10 mouse cellular contexts compared by ENCODE assay signal in the genomic region with DNA sequence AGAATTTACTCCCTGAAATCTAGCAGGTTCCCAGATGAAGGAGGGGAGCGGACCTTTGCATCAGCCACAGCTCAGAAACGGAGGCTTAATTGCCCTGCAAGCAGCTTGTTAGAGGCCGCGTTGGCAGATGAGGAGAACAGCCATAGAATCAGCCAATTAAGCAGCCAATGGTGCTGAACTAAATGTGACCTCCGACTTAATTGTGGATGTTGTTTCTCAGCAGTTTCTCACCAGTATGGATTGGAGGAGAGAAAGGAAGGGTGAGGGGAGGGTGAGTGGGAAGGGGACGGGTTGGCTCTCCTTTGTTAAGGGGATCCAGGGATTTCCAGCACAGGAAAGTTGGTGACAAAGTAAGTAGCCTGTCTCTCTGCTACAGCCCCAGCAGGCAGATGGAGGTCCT.
DNase-seq lines count a peak whose midpoint lies in the region; ATAC-seq lines count a peak whose summit lies in the region.
"Had no signal": no experiment of that assay in that cellular context is flagged by ENCODE, and none has a peak within 500 bp of the region (broad histone marks: within the 10 kb centered on the region; RNA-seq: fewer than 3 reads in every experiment).

No protein-coding gene starts in this region.

- H3K9me3 ChIP-seq in embryonic facial prominence, embryonic 12.5 days: no peaks in the 10 kb centered on the region
- no peaks in the 10 kb centered on the region for H3K9me3 ChIP-seq in hindbrain, embryonic 15.5 days
- peaks cover 3% of the 10 kb centered on the region; the same call in 1 of the 2 replicates for H3K9me3 ChIP-seq in midbrain, embryonic 12.5 days

- H3K36me3 ChIP-seq in embryonic facial prominence, embryonic 12.5 days: no peaks in the 10 kb centered on the region
- no peaks in the 10 kb centered on the region for H3K36me3 ChIP-seq in hindbrain, embryonic 15.5 days
- H3K36me3 ChIP-seq in midbrain, embryonic 12.5 days: no peaks in the 10 kb centered on the region

- no peak overlapping the region for H3K4me3 ChIP-seq in embryonic facial prominence, embryonic 12.5 days
- H3K4me3 ChIP-seq in hindbrain, embryonic 15.5 days: no peak overlapping the region
- no peak overlapping the region for H3K4me3 ChIP-seq in midbrain, embryonic 12.5 days

- H3K4me1 ChIP-seq in embryonic facial prominence, embryonic 12.5 days: peaks cover 13% of the 10 kb centered on the region
- H3K4me1 ChIP-seq in hindbrain, embryonic 15.5 days (replicated peaks): peaks cover 10% of the 10 kb centered on the region; the same call in 1 of the 2 replicates
- H3K4me1 ChIP-seq in midbrain, embryonic 12.5 days: peaks cover 25% of the 10 kb centered on the region

- WGBS in embryonic facial prominence, embryonic 12.5 days: 24% methylated on average over 6 of the region's 6 CpGs
- 17% methylated on average over 6 of the region's 6 CpGs for WGBS in hindbrain, embryonic 15.5 days
- WGBS in midbrain, embryonic 12.5 days: 9% methylated on average over 6 of the region's 6 CpGs

- peak; percentile 46 for DNase-seq in Muller cell, postnatal 12 days (ENCODE audit: inconsistent ontology term)
- DNase-seq in heart, adult 8-10 months (ENCODE audit: low spot score): no peak
- DNase-seq in frontal cortex, postnatal 25 days (ENCODE audit: low spot score in 2 of 2): no peak
- no peak for DNase-seq in thymus, postnatal 4 days
- no peak for DNase-seq in adrenal gland, postnatal 4 days (ENCODE audit: low spot score in 2 of 2)
- DNase-seq: cerebellum, adult 18-20 months; heart, postnatal 10 days had no signal

- H3K27ac ChIP-seq in embryonic facial prominence, embryonic 12.5 days: peak overlapping the region; percentile 50; the same call in 1 of the 2 replicates
- H3K27ac ChIP-seq in hindbrain, embryonic 15.5 days (replicated peaks): no peak overlapping the region
- no peak overlapping the region for H3K27ac ChIP-seq in midbrain, embryonic 12.5 days (replicated peaks)

- no peak for ATAC-seq in embryonic facial prominence, embryonic 12.5 days (ENCODE audit: insufficient number of reproducible peaks, insufficient read depth, low FRiP score, low TSS enrichment)
- ATAC-seq in hindbrain, embryonic 15.5 days (ENCODE audit: low FRiP score, low read depth): peak; percentile 46; the same call in 1 of the 2 replicates
- ATAC-seq in midbrain, embryonic 12.5 days (ENCODE audit: low FRiP score, low read depth): peak; percentile 36; the same call in 1 of the 2 replicates

- H3K9ac ChIP-seq in embryonic facial prominence, embryonic 12.5 days: no peak overlapping the region
- H3K9ac ChIP-seq in hindbrain, embryonic 15.5 days: no peak overlapping the region
- H3K9ac ChIP-seq in midbrain, embryonic 12.5 days (replicated peaks): no peak overlapping the region

- no peaks in the 10 kb centered on the region for H3K27me3 ChIP-seq in embryonic facial prominence, embryonic 12.5 days
- H3K27me3 ChIP-seq in hindbrain, embryonic 15.5 days: no peaks in the 10 kb centered on the region
- H3K27me3 ChIP-seq in midbrain, embryonic 12.5 days: peaks cover 16% of the 10 kb centered on the region; the same call in 1 of the 2 replicates

- H3K4me2 ChIP-seq in embryonic facial prominence, embryonic 12.5 days (replicated peaks): no peak overlapping the region
- no peak overlapping the region for H3K4me2 ChIP-seq in hindbrain, embryonic 15.5 days
- no peak overlapping the region for H3K4me2 ChIP-seq in midbrain, embryonic 12.5 days (replicated peaks)
